Mouse (Mus musculus) right cerebral cortex, postnatal 36 days (tissue): Measurements from ENCODE around the gene Fam205a2.
"Not testable (repeated sequence)": the region's sequence is repeated elsewhere in the genome, so short reads cannot be mapped to it uniquely, and the experiment has no call there.

Experiments used
- DNase-seq, 2 experiments: peaks; one replicate each; pipeline ENCODE4 v3.0.0; 2022; ENCODE audit warnings: low spot score in 2 of 2, mixed read lengths in 1 of 2

The Fam205a2 gene

GRCm38 (mm10) chr4:42528075-42528474 lies at the start of gene Fam205a2:
Fam205a2 (minus strand) TSS chr4:42528175.
- DNase-seq = not testable (repeated sequence)
